Mouse (Mus musculus) ES-E14 (cell line): Measurements from ENCODE around the gene Sema4a.

Source experiments
- CHD2 ChIP-seq: IDR thresholded peaks from 2 replicates; pipeline ENCODE4 v1.6.1; 2014; ENCODE audit warnings: mild to moderate bottlenecking, low read depth, low read length, inconsistent platforms
- HCFC1 ChIP-seq: IDR thresholded peaks from 2 replicates; pipeline ENCODE4 v1.6.1; 2012; ENCODE audit warnings: low read length, inconsistent platforms, borderline replicate concordance; ENCODE audit not compliant: insufficient read depth
- MAFK ChIP-seq: IDR thresholded peaks from 2 replicates; pipeline ENCODE4 v1.6.1; 2014; ENCODE audit warnings: mild to moderate bottlenecking, low read depth, low read length, inconsistent platforms; ENCODE audit not compliant: insufficient read depth
- ZC3H11A ChIP-seq: IDR thresholded peaks from 2 replicates; pipeline ENCODE4 v1.6.1; 2012; ENCODE audit warnings: low read depth, mild to moderate bottlenecking, inconsistent platforms, low read length, borderline replicate concordance

GRCm38 (mm10) chr3:88476403-88476802 lies 15.4 kb upstream of the Sema4a start:
- TF ChIP-seq ZC3H11A (no peak), CHD2 (no peak), MAFK (no peak), HCFC1 (no peak)
